Mouse (Mus musculus): ENCODE measurements at regions not wholly inside any gene's neighbourhood (a gene's known extent, or its start where the extent isn't known, plus 50 kb on each side); places are given as distances from the start of the nearest gene placed in this dataset.

GRCm38 (mm10) chr6:78544238-78544637 lies 75.6 kb upstream of the Reg3g start:
- TF ChIP-seq CTCF (IDR thresholded peaks at IDR 0.05; ENCODE audit: low read depth) (peak; percentile 67), EP300 (IDR thresholded peaks at IDR 0.05; ENCODE audit: low read depth) (no peak)
